In the genomic region with DNA sequence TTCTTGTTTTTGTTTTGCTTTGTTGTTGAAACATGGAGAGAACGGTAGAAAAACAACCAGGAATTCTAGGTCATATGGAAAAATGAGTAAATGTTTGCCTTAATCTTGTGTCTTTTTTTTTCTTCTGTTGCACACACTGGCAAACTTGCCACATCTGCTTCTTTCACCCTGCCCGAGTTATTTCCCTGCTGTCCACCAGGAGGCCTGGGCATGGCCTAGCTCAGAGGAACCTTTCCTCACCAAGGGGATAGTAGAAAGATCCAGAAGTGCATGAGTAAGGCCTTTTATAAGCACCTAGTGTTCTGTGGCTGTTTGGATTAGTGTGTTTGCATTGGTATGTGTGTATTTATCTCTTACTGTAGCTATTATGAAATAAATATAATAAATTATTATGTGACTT, we compare ENCODE assay signal across 10 mouse cellular contexts. TPM values are rescaled to one million over a fixed set of nuclear protein-coding genes. Genes with fewer than 3 reads are reported as not detected.
A peak's percentile ranks its signal among the peaks of the same experiment; 100 is the strongest.
DNase-seq lines count a peak whose midpoint lies in the region; ATAC-seq and TF ChIP-seq lines count a peak whose summit lies in the region.
"Had no signal": no experiment of that assay in that cellular context is flagged by ENCODE, and none has a peak within 500 bp of the region (broad histone marks: within the 10 kb centered on the region; RNA-seq: fewer than 3 reads in every experiment).

No protein-coding gene starts in this region.

- no peak overlapping the region for H3K27ac ChIP-seq in heart, adult 2 months
- no peak overlapping the region for H3K27ac ChIP-seq in forebrain, embryonic 16.5 days (ENCODE audit: low read length)
- H3K27ac ChIP-seq: liver, embryonic 15.5 days had no signal

- TF ChIP-seq CTCF in heart, adult 2 months (IDR thresholded peaks at IDR 0.05) = peak; percentile 72

- ATAC-seq in forebrain, embryonic 16.5 days = no peak

- no peak overlapping the region for H3K9ac ChIP-seq in heart, adult 2 months (ENCODE audit: low read depth, low read length)
- H3K9ac ChIP-seq in forebrain, embryonic 16.5 days (replicated peaks; ENCODE audit: low read depth, low read length) = no peak overlapping the region
- H3K9ac ChIP-seq: liver, embryonic 15.5 days had no signal

- DNase-seq in heart, adult 2 months = no peak
- DNase-seq in heart, adult 8-10 months (ENCODE audit: low spot score) = no peak
- DNase-seq in urinary bladder, postnatal 25 days (ENCODE audit: low spot score) = peak; percentile 15
- no peak for DNase-seq in urinary bladder, adult 2 months (ENCODE audit: low spot score)
- peak; percentile 53 for DNase-seq in kidney, postnatal 10 days
- DNase-seq in thymus, postnatal 4 days = peak; percentile 42
- DNase-seq in left cerebral cortex, adult 11 months (ENCODE audit: low spot score) = no peak
- DNase-seq: gastrocnemius, postnatal 36 days had no signal

- no peak for TF ChIP-seq POLR2A in heart, adult 2 months (IDR thresholded peaks at IDR 0.05; ENCODE audit: insufficient read depth, low read depth, low read length)

- peaks cover 2% of the 10 kb centered on the region for H3K36me3 ChIP-seq in heart, adult 2 months (ENCODE audit: control insufficient read depth, insufficient read depth, low read length)
- H3K36me3 ChIP-seq in forebrain, embryonic 16.5 days (ENCODE audit: control insufficient read depth, insufficient read depth) = no peaks in the 10 kb centered on the region
- H3K36me3 ChIP-seq: liver, embryonic 15.5 days had no signal

- TF ChIP-seq EP300 in heart, adult 2 months (IDR thresholded peaks at IDR 0.05; ENCODE audit: insufficient read depth, low read depth, low read length) = 0 out of 2 replicates have a peak, but pooled peaks have one; percentile 12

- H3K79me2 ChIP-seq in heart, adult 2 months (replicated peaks; ENCODE audit: control insufficient read depth, insufficient read depth, low read length) = no peaks in the 10 kb centered on the region

- H3K4me2 ChIP-seq in forebrain, embryonic 16.5 days (ENCODE audit: low read length) = no peak overlapping the region
- H3K4me2 ChIP-seq: liver, embryonic 15.5 days had no signal

- peaks cover 2% of the 10 kb centered on the region for H3K4me1 ChIP-seq in heart, adult 2 months (ENCODE audit: control insufficient read depth, insufficient read depth, low read length)
- H3K4me1 ChIP-seq in forebrain, embryonic 16.5 days (replicated peaks; ENCODE audit: control insufficient read depth, insufficient read depth, low read length) = peaks cover 2% of the 10 kb centered on the region; the same call in 1 of the 2 replicates
- H3K4me1 ChIP-seq: liver, embryonic 15.5 days had no signal

- no peaks in the 10 kb centered on the region for H3K9me3 ChIP-seq in forebrain, embryonic 16.5 days (ENCODE audit: control insufficient read depth, low read length)
- H3K9me3 ChIP-seq: liver, embryonic 15.5 days had no signal

- 51% methylated on average over 2 of the region's 2 CpGs for WGBS in heart, adult 2 months
- WGBS in forebrain, embryonic 16.5 days = 70% methylated on average over 2 of the region's 2 CpGs

- no peak overlapping the region for H3K4me3 ChIP-seq in heart, adult 2 months
- no peak overlapping the region for H3K4me3 ChIP-seq in forebrain, embryonic 16.5 days (replicated peaks; ENCODE audit: low read length)
- H3K4me3 ChIP-seq: liver, embryonic 15.5 days had no signal

- H3K27me3 ChIP-seq in heart, adult 2 months (ENCODE audit: control insufficient read depth, insufficient read depth, low read length) = no peaks in the 10 kb centered on the region
- no peaks in the 10 kb centered on the region for H3K27me3 ChIP-seq in forebrain, embryonic 16.5 days (replicated peaks; ENCODE audit: control insufficient read depth, insufficient read depth, low read length)
- H3K27me3 ChIP-seq: liver, embryonic 15.5 days had no signal

- intact Hi-C loops in heart, adult 2 months (cut with DNase I) = loop anchor here (5.0 to 10.0 kb wide), 3 partner anchors 140 to 397 kb away; no protein-coding TSS in a partner anchor

RNA-seq across cellular contexts. Expression of a gene that starts 34.2 kb away (rescaled TPM):
- total RNA-seq in heart, adult 2 months (2021) = 100 to 1,000 TPM in 1 of 2 experiments, 10 to 100 TPM in 1; 89.3 to 108 TPM
- polyA plus RNA-seq in heart, adult 2 months (2012; rRNA removed) = 69.7 and 129 TPM in 2 replicates
- 10 to 100 TPM; 77.8 to 93.7 (median 88.2) TPM for total RNA-seq in heart, adult 8-10 months (2022)
- 167 and 181 TPM in 2 replicates for polyA plus RNA-seq in urinary bladder, adult 2 months (2012; rRNA removed)
- 0.14 TPM in 1 of 2 replicates, not detected in the other for polyA plus RNA-seq in forebrain, embryonic 16.5 days (2015; fragmentation: Nextera tagmentation; extraction: Ambion mirVana)

Comparison
In these comparisons a context has a peak if more than half of its experiments do, and no peak if none do; other contexts are left out.
1. DNase-seq: peak in urinary bladder, postnatal 25 days (single experiment), kidney, postnatal 10 days (single experiment) and thymus, postnatal 4 days (single experiment); none in heart, adult 2 months (0 of 2), heart, adult 8-10 months (single experiment), urinary bladder, adult 2 months (single experiment) and left cerebral cortex, adult 11 months (single experiment).
2. RNA of a gene that starts 34.2 kb away (polyA plus RNA-seq): 167 to 181 TPM in urinary bladder, adult 2 months and 69.7 to 129 TPM in heart, adult 2 months; 0.14 TPM in forebrain, embryonic 16.5 days; every median in the first group is over 10 times any median in the second.